Mouse (Mus musculus): Measurements from ENCODE around the gene Mpped2.

Gene Mpped2

DNA sequence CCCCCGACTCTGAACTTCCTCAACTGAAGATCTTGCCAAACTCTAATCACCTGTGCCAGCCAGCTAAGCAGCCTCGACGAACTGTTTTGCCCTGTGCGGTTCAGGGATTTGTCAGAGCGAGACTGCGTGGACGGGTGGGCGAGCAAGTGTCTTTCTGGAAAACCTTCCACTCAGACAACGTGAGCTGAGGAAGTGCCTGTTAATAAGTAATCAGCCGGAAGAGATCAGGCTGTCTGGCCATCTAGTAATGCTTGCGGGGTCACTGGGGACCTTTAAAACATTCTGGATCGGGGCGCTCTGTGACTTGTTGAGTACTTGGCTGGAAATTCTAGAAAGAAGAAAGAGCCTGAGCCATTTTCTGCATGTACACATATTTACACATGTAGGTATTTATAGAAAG is 162.1 kb downstream of the Mpped2 start:
- no peak for DNase-seq (ENCODE audit: low spot score in 2 of 2)

DNA sequence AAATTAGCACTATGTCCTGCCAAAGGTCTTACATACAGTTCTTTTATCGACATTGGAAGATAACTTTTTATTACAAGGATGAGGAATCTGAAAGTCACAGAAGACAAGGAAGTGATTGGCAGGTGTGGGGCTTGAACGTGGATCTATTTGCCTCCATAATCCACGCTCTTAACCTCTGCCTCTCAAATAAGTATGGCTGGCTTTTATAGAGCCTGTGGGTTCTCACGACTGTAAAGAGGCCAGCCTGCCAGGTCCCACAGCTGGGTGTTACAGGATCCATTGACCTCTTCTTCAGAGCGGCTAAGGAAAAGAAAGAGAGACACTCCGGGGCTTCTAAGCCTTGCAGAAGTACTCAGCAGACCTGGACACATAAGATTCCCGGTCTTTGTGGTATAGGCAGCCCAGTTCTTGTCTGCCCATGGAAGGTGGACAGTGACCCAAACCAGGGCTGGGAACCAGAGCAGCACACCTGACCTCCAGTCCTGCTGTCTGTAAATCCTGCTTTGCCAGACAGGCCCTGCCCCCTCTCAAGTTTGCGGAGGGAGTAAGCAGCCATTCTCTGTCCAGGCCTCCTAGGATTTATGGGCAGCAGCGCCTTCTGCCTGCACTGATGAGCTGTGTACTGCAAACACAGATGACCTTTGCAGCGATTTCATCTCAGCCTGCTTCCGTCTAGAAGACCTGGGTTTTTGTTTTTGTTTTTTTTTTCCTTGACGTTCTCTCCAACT is 162.7 kb downstream of the Mpped2 start:
- peak; percentile 13 to 28 for DNase-seq (ENCODE audit: low spot score in 2 of 2)

DNA sequence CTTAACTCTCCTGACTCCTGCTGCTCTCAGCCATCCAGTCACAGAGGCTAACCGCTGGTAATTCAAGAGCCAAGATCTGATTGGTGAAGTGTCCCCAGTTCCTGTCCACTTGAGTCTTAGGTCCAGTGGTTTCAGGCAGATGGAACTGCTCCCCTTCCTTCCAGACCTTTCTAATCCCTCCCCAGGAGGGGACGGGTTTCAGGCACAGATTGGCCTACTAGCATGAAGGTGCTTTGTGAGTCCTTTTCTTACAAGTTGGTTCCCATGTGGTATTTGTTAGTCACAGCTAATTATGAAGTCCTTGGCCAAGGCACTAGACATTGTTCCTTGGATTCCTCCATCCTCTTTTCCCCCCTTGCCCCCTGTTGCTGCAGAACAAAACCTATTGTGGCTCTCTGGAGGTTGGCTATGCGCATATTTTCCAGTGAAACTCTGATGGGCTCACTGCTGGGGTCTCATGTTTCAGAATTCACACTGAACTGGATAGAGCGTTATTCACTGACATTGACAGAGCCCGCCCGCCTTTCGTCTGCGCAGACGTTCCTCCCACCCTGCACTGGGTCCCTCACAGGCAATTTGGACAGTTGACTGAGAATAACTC is 163.4 kb downstream of the Mpped2 start:
- no peak for DNase-seq (ENCODE audit: low spot score in 2 of 2)

DNA sequence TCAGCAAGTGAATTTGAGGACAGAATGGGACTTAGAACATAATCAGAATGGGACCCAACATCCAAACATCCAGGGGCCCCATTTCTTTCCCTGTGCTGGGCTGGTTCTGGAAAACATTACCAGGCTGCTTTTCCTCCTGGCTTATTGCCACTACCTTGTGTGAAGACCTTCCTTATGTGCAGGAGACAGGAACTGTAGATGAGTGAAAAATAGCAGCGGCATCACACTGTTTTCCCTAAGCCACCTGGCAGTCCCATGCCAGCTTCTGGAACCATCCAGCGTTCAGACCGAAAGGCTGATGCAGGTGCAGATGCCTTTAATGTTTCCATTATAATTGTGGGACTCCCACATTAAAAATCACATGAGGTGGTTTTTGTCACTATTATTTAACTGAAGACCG is 164.2 kb downstream of the Mpped2 start:
- DNase-seq (ENCODE audit: low spot score in 2 of 2) = no peak

DNA sequence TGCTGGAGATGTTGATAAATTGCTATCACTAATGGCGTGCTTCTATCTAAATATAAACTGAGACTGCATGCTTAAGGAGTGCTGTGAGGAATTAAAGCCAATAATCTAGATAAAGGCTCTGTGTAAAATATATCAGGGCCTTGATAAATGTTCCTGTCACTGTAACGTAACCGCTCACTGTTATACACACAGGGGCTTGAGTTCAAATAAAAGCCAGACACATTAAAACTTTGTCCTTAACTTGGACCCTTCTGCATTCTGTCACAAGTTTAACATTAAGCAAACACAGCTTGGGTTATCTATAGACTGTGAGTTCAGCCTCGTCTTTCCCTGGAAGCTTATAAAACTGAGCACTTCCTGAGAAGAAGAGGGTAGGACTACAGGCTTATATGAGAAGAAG is 164.6 kb downstream of the Mpped2 start:
- DNase-seq (ENCODE audit: low spot score in 2 of 2) = no peak

DNA sequence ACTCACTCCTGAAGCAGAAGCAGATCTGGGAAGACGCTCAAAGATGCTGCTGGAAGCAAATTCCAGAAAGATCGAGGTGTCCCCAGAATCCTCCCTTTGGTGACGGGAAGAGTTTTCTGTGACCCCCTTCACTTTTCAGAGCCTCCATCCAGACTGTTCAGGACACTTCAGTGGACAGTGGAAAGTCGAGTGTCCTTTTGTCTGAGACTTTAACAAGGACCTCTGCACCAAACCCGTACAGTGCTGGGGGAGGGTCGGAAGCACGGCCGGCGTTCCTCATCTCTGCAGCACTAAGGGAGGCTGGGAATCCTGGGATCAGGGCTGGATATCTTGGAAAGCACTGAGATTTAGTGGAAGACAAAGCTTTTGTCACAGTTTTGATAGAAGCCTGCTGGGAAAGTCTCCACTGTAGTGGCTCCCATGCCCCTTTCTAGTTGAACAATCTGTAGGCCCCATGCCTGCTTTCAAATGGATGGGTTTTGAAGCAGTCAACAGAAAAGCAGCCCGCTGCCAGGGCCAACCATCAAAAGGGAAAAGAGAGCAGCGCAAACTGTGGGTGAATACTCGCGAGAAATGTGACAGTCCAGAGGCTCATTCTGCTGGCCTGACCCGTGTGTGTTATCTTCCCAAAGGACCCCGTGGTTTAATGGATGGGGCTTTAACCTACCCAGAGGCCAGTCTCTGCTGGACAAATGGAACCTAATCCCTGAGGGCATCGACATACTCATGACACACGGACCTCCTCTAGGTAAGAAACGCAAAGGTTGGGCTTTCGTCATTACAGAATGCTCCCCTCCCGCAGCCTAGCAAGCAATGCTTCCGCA is 168.0 kb downstream of the Mpped2 start:
- no peak for DNase-seq (ENCODE audit: low spot score in 2 of 2)

DNA sequence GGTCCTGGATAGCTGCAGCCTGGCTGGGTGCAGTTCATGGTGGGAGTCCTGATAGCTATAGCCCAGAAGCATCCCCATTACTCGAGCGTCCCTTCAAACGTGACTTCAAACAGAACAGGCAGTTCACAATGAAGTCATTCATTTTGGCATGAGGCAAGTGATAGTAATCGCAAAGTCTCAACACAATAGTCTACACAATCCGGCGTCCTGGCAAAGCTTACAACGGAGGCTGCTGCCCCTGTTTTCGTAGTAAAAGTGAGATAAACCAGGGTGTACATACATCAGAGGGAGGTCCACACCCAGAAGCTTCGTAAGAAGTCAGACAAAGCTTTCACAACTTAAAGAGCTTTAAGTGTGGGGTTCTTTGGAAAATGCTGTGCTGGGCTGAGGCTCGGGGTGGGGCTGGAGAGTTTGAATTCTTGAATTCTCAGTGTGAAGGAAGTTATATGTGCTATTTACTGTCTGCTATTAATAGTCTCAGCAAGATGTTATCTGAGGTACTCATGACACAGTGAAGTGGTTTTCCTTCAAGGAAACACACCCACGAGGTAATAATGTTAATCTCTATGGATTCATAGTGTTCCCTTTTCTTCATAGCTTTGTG is 170.1 kb downstream of the Mpped2 start:
- no peak for DNase-seq (ENCODE audit: low spot score in 2 of 2)

DNA sequence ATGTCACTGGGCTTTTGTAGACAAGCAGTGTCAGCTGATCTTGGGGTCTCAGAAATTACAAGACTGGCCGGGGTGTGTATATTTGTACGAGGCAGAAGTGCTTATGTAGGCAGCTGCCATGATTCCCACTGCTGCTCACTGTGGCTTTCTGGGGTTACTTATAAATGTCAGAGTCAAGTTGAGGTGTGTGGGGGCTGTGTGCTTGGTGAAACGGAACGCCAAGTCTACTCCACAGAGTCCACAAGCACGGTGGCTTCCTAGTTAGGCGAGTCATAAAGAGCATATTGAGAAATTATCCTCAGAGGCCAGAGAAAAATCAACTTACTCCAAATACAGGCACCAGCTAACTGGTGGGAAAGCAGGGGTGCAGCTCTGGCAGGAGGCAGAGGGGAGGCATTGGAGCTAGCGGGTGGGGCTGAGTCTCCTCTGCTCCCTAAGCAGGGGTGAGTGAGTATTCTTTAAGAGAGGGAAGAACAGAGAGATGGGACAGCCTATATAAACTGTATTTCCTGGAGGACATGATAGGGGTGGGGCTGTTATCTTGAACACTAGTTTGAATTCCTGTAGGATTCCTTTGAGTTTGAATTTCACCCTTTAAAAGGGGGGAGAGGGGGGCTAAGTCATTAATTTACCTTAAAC is 172.2 kb downstream of the Mpped2 start:
- no peak for DNase-seq (ENCODE audit: low spot score in 2 of 2)

DNA sequence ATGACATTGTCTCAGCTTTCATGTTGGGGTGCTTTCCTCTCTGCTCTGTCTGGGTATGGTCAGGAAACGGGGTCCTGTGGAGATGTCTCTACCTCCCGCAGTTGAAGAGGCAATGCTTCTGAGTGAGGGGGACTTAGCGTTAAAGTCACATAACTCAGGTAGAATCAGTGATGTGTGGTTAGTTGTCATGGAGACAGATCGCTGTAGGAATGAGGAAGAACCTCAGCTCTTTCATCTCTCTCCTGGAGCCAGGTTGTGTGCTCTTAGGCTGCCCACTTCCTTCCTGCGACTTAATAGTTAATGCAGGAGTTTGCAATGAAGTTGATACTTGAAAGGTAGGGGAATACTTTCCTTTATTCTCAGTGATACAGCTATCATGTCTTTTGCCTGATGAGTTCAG is 173.2 kb downstream of the Mpped2 start:
- DNase-seq (ENCODE audit: low spot score in 2 of 2) = no peak

DNA sequence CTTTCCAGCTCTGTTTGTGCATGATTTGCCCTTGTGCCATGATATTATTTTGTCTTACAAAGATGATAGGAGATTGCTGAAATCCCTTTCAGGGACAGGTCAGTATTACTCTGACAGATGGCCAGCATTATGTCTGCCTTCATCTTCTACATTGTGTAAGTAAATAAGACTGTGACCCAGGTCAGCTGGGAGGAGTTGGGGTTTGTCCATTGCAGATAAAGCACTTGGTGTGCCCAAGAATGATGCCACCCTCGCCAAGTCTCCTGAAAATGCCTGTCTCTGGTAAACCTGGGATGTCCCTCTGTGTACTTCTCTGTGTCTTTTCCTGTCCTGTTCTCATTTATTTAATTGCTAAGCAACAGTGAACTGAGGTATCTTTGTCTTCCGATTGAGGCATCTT is 177.8 kb downstream of the Mpped2 start:
- no peak for DNase-seq (ENCODE audit: low spot score in 2 of 2)

DNA sequence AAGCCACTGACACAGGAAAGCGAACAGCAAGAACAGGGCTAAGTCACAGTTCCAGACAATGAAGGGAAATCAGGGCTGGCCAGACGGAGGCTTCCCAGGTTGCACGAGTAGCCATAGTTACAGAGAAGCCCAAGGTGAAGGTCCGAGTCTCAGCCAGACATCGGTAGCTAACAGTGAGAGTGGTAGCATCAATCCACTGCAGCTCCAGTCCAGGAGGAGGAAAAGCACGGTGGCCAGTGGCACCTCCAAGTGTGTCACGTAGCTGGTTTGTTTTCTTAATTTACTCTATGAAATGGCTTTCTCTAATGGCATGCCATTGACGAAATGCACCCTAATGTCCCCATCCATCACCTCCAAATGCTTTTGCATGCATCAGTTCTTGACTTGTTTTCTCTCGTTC is 180.1 kb downstream of the Mpped2 start:
- no peak for DNase-seq (ENCODE audit: low spot score in 2 of 2)

DNA sequence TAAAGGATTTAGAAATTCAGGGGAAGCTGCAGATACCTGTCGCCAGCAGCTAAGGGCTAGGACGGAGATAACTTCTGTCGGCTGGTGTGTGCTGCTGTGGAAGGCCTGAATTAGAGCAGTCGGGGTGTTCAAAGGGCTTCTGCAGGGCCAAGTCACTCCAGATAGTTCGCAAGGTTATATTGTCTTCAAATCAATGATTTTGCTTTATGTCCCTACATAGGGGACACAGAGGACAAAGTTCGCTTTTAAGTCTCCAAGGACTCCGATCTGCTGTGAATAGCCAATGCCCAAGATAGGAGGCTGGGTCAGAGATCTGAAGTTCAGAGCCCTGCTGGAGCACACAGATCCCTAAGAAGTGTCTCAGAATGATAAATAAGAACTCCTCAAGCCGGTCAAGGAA is 190.3 kb downstream of the Mpped2 start:
- no peak for DNase-seq (ENCODE audit: low spot score in 2 of 2)

DNA sequence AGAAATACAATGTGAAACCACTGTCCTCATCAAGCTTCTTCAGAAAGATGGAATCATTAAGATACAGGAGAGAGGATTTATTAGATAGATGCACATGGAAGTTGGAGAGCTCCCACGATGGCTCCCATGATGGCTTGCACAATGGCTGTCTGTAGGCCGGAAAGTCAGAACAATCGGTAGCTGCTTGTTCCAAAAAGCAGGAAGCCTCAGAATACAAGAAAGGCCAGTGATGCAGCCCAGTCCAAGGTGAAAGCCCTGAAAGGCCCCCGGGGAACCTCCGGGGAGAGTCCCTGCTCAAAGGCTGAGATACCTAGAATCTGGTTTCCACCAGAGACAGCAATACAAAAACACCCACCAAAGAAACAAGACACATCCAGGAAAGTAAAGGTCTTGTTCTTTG is 195.1 kb downstream of the Mpped2 start:
- no peak for DNase-seq (ENCODE audit: low spot score in 2 of 2)

DNA sequence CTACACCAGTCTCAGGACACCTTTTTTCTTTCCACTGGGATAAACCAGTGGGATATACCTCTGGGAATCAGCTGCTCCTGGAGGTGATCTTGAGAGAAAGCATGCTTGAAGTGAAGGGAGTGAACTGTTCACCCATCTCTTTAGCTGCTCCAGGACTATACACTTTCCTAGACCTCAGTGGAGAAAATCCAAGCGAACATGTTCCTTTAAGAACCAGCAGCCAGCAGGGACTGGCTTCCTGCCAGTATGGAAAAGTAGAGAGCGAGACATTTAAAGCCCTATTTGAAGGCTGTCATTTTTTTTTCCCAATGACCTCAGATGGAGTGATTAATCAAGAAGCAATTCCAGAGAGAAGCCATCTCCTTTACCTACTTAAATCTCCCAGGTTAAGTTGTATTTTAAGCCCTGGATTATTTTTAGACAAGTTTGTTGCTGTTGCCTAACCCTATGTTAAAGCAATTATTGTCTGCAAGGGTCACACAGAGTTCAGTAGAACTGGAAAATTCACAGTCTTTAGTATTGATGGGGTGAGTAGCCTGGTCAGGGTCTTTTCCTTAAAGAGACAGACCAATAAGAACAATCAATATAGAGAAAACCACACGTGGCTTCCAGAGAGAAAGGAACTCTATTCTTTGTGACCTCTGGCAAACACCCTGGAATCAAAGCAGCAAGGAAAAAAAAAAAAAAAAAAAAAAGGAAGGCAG is 196.4 kb downstream of the Mpped2 start:
- peak in 1 of 2 experiments; percentile 14 for DNase-seq (ENCODE audit: low spot score in 2 of 2)

DNA sequence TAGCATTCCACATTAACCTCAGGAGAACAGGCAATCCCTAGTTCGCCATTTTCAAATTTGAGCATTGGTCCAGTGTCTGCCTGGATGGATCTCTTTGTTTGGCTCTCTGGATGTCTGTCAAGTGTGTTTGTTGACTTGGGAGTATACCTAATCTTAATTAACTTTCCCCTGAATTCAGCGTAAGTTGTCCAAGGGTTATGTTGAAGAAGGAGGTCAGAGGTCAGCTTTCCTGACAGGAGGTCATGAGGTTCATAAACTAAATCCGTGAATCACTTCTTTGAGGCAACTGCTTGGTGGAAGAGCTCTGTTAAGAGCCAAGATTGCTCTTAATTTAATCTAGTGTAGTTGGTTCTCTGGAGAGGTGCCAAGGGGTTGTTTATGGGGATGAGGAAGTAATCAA is 200.3 kb downstream of the Mpped2 start:
- DNase-seq (ENCODE audit: low spot score in 2 of 2) = no peak

DNA sequence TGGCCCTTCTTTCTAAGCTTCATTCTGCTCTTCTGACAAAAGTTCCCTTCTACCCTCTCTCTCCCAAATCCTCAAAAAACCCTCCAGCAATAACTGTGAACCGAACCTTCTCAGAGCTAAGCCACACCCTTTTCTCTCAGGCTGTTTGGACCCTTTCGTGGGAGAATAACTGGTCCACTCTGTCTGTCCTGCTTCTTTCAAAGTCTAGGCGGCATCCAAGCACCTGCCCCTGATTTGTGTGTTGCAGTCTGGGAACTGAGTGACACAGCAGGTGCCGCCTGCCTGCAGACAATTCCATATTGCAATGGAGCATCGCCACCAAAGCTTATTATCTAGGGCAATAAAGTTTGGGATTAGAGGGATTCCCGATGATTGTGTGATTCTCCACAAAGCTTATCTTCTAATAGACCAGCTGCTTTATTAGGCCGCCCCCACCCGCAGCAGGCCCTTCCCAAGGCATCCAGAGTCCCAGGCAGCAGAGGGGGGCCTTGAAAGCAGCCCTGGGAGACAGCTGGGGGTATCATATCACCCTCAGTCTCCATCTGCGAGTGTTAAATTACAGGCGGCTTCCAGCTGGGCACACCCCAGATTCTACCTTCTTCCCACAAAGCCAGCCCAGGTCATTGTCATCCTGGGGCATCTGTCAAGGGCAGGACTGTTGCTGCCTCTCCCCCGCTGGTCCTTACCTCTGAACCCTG is 202.4 kb downstream of the Mpped2 start:
- DNase-seq (ENCODE audit: low spot score in 2 of 2) = no peak

DNA sequence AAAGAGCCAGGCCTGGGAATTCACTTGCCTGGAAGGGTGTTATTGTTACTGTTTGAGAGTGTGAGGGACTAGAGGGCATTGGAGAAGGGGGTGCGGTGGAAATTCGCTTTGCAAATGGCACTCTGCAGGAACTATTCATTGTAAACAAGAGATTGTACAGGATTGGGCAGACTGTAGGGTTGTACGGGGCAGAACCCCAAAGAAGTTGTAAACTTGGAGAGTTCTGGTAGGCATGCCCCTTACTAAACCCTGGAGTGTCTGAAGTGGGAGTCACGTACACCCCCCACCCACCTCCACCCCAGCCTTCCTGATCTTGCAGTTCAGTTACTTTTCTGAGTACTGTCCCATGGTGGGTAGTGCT is 202.9 kb downstream of the Mpped2 start:
- DNase-seq (ENCODE audit: low spot score in 2 of 2) = no peak

DNA sequence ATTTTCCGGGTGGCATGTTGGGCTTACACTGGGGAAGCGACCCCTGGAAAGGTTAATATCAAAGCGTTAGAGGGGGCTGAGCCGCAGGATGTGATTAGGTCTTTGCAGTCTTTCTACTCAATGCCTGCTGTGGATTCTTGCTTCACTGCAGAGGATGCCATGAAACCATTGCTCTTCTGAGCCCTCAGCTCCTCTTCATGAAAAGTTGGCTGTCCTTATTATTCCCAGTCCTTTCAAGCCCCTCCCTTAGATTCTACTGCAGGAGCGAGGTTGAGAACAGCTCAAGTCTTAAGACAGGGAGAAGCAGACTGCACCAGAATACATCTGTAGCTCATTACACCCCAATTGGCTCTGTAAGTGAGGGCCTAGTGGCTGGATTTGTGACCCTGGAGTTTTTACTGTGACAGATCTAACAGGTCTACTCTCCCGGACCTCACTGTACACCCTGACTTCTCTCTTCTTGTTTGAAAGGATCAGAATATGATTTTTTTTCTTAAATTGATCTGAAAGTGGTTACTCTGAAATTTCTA is 218.9 kb downstream of the Mpped2 start:
- DNase-seq (ENCODE audit: low spot score in 2 of 2) = no peak

All from urinary bladder, postnatal 36 days (tissue).